Mouse (Mus musculus) thymus, postnatal 14 days (tissue): ENCODE measurements around the gene Ndufs4.
A peak's percentile ranks its signal among the peaks of the same experiment; 100 is the strongest.

ENCODE experiments used
- DNase-seq: peaks from one replicate; pipeline ENCODE4 v3.0.0; 2021

The Ndufs4 gene

GRCm38 (mm10) chr13:114388211-114388965 lies at the start of gene Ndufs4:
Gene Ndufs4, minus strand, starts transcription at chr13:114388258.
- no peak for DNase-seq

GRCm38 (mm10) chr13:114432491-114432890 lies 44.4 kb upstream of the Ndufs4 start:
- no peak for DNase-seq

- DNase-seq: no peak
Observed at GRCm38 (mm10) chr13:114425230-114425629, 37.2 kb upstream of the Ndufs4 start.

- no peak for DNase-seq
Observed at GRCm38 (mm10) chr13:114420235-114420634, 32.2 kb upstream of the Ndufs4 start.

- no peak for DNase-seq
Observed at GRCm38 (mm10) chr13:114419364-114419763, 31.3 kb upstream of the Ndufs4 start.

GRCm38 (mm10) chr13:114412326-114412725 lies 24.3 kb upstream of the Ndufs4 start:
- DNase-seq: no peak

GRCm38 (mm10) chr13:114406866-114407265 lies 18.8 kb upstream of the Ndufs4 start:
- DNase-seq: no peak

GRCm38 (mm10) chr13:114406424-114406823 lies 18.4 kb upstream of the Ndufs4 start:
- DNase-seq: no peak

- DNase-seq: no peak
Observed at GRCm38 (mm10) chr13:114405100-114405715, 17.1 kb upstream of the Ndufs4 start.

GRCm38 (mm10) chr13:114398906-114399305 lies 10.8 kb upstream of the Ndufs4 start:
- DNase-seq: no peak

GRCm38 (mm10) chr13:114397281-114397680 lies 9.2 kb upstream of the Ndufs4 start:
- no peak for DNase-seq

GRCm38 (mm10) chr13:114396863-114397262 lies 8.8 kb upstream of the Ndufs4 start:
- no peak for DNase-seq

GRCm38 (mm10) chr13:114394784-114395183 lies 6.7 kb upstream of the Ndufs4 start:
- no peak for DNase-seq

GRCm38 (mm10) chr13:114392501-114392900 lies 4.4 kb upstream of the Ndufs4 start:
- DNase-seq: no peak

- peak; percentile 97 for DNase-seq
Observed at GRCm38 (mm10) chr13:114387521-114388171, 412 bp downstream of the Ndufs4 start.

GRCm38 (mm10) chr13:114387074-114387487 lies 977 bp downstream of the Ndufs4 start:
- peak; percentile 13 for DNase-seq

GRCm38 (mm10) chr13:114376511-114376910 lies 11.5 kb downstream of the Ndufs4 start:
- no peak for DNase-seq

GRCm38 (mm10) chr13:114362086-114362485 lies 26.0 kb downstream of the Ndufs4 start:
- DNase-seq: no peak

- DNase-seq: no peak
Observed at GRCm38 (mm10) chr13:114351321-114351946, 36.6 kb downstream of the Ndufs4 start.

GRCm38 (mm10) chr13:114344979-114345712 lies 42.9 kb downstream of the Ndufs4 start:
- no peak for DNase-seq

GRCm38 (mm10) chr13:114344220-114344973 lies 43.7 kb downstream of the Ndufs4 start:
- no peak for DNase-seq

GRCm38 (mm10) chr13:114343001-114343400 lies 45.1 kb downstream of the Ndufs4 start:
- DNase-seq: no peak
